Mouse (Mus musculus) colon, adult 2 months (tissue): ENCODE measurements around the gene Zmynd8. TPM values are rescaled to one million over a fixed set of nuclear protein-coding genes. Genes with fewer than 3 reads are reported as not detected.

Experiments
- polyA plus RNA-seq: library from polyadenylated mRNA; depleted of rRNA; stranded (reverse); fragments of >200 nt; gene quantifications from 2 replicates; pipeline ENCODE4 v1.2.3, GENCODE M21; 2012; rRNA removed

Zmynd8 gene
- polyA plus RNA-seq = 24.8 and 31.1 TPM in 2 replicates

GRCm38 (mm10) chr2:165898202-165899194 is at the start of gene Zmynd8:
Gene Zmynd8, minus strand, starts transcription at chr2:165899016.

Other genes with a start within 250 kb of the Zmynd8 start
- gene Ncoa3, start 93.6 kb upstream of the Zmynd8 start, polyA plus RNA-seq = 41.4 and 44.2 TPM in 2 replicates